Mouse (Mus musculus) adrenal gland, postnatal 14 days (tissue): ENCODE measurements around the gene Tm9sf2. TPM values are rescaled to one million over a fixed set of nuclear protein-coding genes. Genes with fewer than 3 reads are reported as not detected.
A peak's percentile ranks its signal among the peaks of the same experiment; 100 is the strongest.
"Not testable (repeated sequence)": the region's sequence is repeated elsewhere in the genome, so short reads cannot be mapped to it uniquely, and the experiment has no call there.

Experiments used
- DNase-seq: peaks from one replicate; pipeline ENCODE4 v3.0.0; 2021; ENCODE audit warnings: mixed read lengths
- total RNA-seq: library from RNA; stranded (reverse); gene quantifications from 2 replicates; pipeline ENCODE4 v1.2.3, GENCODE M21; 2021

Gene Tm9sf2
- total RNA-seq, 1 experiment from 2014 or later, result 125 TPM

GRCm38 (mm10) chr14:122099584-122099983 lies 7.3 kb upstream of the Tm9sf2 start:
- no peak for DNase-seq

GRCm38 (mm10) chr14:122101890-122102289 lies 4.9 kb upstream of the Tm9sf2 start:
- not testable (repeated sequence) for DNase-seq

GRCm38 (mm10) chr14:122104881-122105280 lies 2.0 kb upstream of the Tm9sf2 start:
- peak; percentile 98 for DNase-seq

DNA sequence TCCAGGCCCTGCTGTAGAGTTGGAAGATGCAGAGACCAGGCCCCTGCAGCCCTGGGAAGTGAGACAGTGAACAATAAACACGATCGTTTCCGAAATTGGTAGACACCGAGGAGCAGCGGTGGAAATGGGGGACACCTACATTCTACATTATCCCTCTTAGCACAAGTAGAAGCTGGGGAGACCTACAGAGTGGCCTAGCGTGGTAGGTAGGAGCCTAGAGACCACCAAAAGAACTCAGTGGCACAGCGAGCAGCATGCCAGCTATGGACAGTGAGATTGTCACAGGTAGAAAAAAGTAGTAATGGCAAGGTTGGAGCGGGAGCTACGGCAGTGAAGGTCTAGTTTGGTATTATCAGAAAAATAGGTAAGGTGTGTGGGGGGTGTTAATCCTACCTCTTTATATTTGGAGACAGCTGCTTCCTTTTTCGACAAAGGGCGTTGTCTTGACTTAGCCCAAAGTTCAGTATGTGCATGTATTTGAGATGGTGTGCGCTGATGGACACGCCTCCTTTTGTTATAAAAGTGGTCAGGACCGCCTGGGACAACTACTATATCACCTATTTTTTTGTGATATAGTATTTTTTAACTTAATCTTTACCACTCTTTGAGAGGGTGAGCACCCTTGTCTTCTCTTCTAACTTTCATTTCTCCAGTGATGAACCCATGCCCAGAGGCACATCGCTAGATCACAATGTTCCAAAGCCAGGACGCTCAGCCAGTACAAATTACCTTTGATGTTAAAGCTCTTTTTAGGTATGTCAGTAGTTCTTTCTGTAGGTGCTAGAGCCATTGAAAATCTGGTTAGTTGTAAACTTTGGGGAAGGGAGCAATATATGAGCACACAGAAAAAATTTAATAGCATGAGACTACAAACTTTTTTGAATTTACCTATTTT lies 1.2 kb upstream of the Tm9sf2 start:
- no peak for DNase-seq

- peak; percentile 65 for DNase-seq
These were observed 810 bp downstream of the Tm9sf2 start for GRCm38 (mm10) chr14:122107481-122108214.

- no peak for DNase-seq
These were observed 4.8 kb downstream of the Tm9sf2 start for GRCm38 (mm10) chr14:122111681-122112080.

- no peak for DNase-seq
These were observed 5.5 kb downstream of the Tm9sf2 start for GRCm38 (mm10) chr14:122112311-122112710.

DNA sequence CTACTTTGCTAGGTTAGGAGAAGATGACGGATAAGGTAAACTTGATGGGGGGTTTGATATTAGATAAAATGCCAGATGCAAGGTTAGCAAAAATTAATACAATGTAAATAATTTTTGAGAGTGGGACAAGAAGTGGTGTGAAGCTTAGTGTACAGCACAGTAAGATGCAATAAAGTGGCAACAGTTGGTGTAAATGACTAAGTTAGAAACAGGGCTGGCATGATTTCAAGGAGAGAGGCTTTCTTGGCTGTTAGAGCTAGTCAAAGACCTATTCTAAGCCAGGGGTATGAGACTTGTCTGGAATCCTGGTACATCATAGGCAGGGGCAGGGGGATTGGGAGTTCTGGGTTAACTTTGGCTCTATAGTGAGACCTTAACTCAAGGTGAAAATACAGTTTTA lies 9.4 kb downstream of the Tm9sf2 start:
- DNase-seq, result no peak

GRCm38 (mm10) chr14:122130111-122130797 lies 23.4 kb downstream of the Tm9sf2 start:
- peak; percentile 16 for DNase-seq

GRCm38 (mm10) chr14:122131644-122132043 lies 24.8 kb downstream of the Tm9sf2 start:
- DNase-seq, result no peak

- no peak for DNase-seq
These were observed 29.6 kb downstream of the Tm9sf2 start for GRCm38 (mm10) chr14:122136368-122136928.

- no peak for DNase-seq
These were observed 30.4 kb downstream of the Tm9sf2 start for GRCm38 (mm10) chr14:122137234-122137633.

DNA sequence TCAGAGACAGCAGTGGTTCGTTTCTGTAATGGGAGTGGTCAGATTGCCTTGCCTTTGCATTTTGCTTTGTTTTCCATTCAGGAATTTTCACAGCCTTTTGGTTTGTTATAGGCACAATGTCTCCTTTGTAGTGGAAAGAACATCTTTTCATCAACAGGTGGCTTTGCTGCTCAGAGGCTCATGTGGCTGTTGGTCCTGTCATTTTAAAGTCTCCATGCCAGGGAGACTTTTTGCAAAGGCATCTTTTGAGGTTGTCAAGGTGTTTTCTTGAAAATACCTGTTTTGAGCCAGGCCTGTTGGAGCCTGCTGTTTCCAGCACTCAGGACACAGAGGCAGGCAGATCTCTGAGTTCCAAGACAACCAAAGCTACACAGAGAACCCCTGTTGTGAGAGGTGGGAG lies 33.3 kb downstream of the Tm9sf2 start:
- DNase-seq, result no peak

DNA sequence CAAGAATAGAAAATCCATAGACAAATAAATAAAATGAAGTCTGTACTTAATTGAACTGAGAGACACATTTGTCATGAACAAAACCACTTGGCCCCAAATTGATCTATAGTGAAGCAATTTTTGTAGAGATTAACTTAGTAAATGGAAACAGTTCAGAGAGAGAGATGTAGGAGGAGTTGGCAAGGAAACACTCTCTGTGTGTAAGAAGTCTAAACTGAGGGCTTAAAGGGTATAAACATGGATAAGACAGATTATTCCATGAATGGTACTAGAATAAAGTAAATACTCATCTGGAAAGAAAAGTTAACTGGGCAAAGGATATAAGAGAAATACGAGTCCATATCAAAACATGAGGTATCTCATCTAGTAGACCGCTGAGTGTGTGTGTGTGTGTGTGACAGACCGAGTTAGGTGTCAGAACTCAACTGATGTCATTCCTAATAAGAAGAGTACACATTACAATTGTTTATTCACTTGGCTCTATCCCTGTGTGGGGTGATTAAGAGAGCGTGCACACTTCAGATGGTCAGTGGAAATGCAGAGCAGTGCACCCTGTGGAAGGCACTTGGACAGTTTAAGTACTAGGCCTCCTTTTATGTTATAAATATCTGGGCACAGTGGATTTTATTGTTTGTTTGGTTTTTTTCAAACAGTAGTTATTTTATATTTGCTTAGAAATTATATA lies 36.9 kb downstream of the Tm9sf2 start:
- no peak for DNase-seq

DNA sequence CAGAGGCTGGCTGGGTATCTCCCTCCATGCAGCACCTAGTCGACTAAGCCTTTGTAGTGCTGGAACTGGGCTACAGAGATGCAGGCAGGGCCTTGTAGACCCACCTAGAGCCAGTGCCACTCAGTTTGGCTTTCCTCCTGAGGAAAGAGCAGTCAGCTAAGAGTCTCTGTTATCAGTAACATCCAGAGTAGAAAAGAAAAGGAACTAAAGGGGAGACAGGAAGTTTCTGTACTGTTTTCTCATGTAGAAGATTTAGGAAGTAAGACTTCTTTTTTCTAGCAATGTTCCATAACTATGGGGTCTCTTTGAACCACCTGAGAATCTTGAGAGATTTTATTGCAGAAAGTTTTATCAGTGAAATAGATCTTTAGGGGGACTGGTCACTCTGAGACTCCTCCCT lies 38.5 kb downstream of the Tm9sf2 start:
- DNase-seq, result no peak

DNA sequence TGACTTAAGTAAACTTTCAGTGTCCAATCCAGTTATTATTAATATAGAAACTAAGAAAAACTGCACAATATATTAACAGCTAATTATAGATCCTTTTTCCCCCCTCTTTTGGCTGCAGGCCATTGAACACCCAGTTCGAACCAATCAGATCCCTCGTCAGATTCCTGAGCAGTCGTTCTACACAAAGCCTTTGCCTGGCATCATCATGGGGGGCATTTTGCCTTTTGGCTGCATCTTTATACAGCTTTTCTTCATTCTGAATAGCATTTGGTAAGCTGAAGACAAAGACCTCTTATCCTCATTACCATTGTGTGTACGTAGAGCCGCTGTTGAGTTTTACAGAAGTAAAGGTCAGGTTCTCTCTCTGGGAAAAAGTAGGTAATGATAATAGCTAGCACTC lies 43.8 kb downstream of the Tm9sf2 start:
- no peak for DNase-seq

GRCm38 (mm10) chr14:122157738-122158137 lies 50.9 kb downstream of the Tm9sf2 start:
- DNase-seq, result no peak

GRCm38 (mm10) chr14:122160916-122161315 lies 54.1 kb downstream of the Tm9sf2 start:
- no peak for DNase-seq

GRCm38 (mm10) chr14:122168912-122169311 lies 62.1 kb downstream of the Tm9sf2 start:
- no peak for DNase-seq

DNA sequence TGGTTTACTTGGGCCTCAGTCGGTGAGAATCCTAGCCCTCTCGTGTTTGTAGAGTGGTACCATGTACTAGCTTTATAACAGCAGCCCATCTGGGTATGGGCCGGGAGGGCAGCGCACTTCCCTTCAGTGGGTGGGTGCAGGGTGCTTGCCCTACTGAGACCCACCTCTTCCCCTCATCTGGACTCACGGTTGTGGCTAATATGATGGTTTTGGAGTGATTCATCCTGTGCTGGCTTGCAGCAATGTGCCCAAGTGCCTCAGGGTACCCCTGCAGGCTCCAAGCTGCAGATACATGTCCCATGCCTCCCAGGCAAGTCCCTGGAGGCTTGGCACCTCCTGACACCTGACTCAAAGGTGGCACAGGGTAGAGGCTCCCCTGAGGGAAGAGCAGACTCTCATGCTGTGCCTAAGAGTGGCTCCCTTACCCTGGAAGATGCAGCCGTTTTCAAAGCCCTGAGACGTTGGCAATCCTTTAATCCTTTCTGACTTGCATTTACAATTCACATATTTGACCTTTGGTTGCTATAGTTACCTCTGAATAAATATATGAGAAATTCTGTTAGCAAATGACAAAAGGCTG lies 63.5 kb downstream of the Tm9sf2 start:
- no peak for DNase-seq

GRCm38 (mm10) chr14:122171031-122171430 lies 64.2 kb downstream of the Tm9sf2 start:
- no peak for DNase-seq
